Mouse (Mus musculus): Measurements from ENCODE around the gene Rmdn3. TPM values are rescaled to one million over a fixed set of nuclear protein-coding genes. Genes with fewer than 3 reads are reported as not detected.

Rmdn3 gene
- polyA plus RNA-seq (2012; ENCODE audit: insufficient read depth, low replicate concordance) = 4.6 and 12.9 TPM in 2 replicates

GRCm38 (mm10) chr2:119156681-119157572 lies at the start of gene Rmdn3:
Gene Rmdn3, minus strand, starts transcription at chr2:119157034.
- H3K36me3 ChIP-seq (replicated peaks; ENCODE audit: low read length) = peaks cover 28% of the 10 kb centered on the region
- peaks cover 2% of the 10 kb centered on the region for H3K27me3 ChIP-seq (replicated peaks)
- TF ChIP-seq GATA1 (IDR thresholded peaks at IDR 0.05; ENCODE audit: borderline replicate concordance, low read length) (no peak), FLI1 (IDR thresholded peaks at IDR 0.05; ENCODE audit: low read length) (no peak)
- peaks cover 56% of the 10 kb centered on the region for H3K4me1 ChIP-seq
- no peaks in the 10 kb centered on the region for H3K9me3 ChIP-seq
- H3K4me3 ChIP-seq (replicated peaks) = peak within 1 kb of the TSS; percentile 99

GRCm38 (mm10) chr2:119203871-119204460 lies 47.1 kb upstream of the Rmdn3 start:
- Histone ChIP-seq H3K4me1 (peaks cover 18% of the 10 kb centered on the region), H3K4me3 (replicated peaks) (no peak overlapping the region), H3K36me3 (replicated peaks; ENCODE audit: low read length) (no peaks in the 10 kb centered on the region), H3K27me3 (replicated peaks) (peaks cover 2% of the 10 kb centered on the region), H3K9me3 (no peaks in the 10 kb centered on the region)
- TF ChIP-seq FLI1 (IDR thresholded peaks at IDR 0.05; ENCODE audit: low read length) = no peak
- no peak for TF ChIP-seq GATA1 (IDR thresholded peaks at IDR 0.05; ENCODE audit: borderline replicate concordance, low read length)

GRCm38 (mm10) chr2:119202914-119203453 lies 46.1 kb upstream of the Rmdn3 start:
- no peaks in the 10 kb centered on the region for H3K36me3 ChIP-seq (replicated peaks; ENCODE audit: low read length)
- peaks cover 19% of the 10 kb centered on the region for H3K4me1 ChIP-seq
- no peaks in the 10 kb centered on the region for H3K9me3 ChIP-seq
- TF ChIP-seq FLI1 (IDR thresholded peaks at IDR 0.05; ENCODE audit: low read length) = no peak
- TF ChIP-seq GATA1 (IDR thresholded peaks at IDR 0.05; ENCODE audit: borderline replicate concordance, low read length) = no peak
- peaks cover 4% of the 10 kb centered on the region for H3K27me3 ChIP-seq (replicated peaks)
- H3K4me3 ChIP-seq (replicated peaks) = no peak overlapping the region

- Histone ChIP-seq H3K27me3 (replicated peaks) (peaks cover 6% of the 10 kb centered on the region), H3K9me3 (no peaks in the 10 kb centered on the region), H3K36me3 (replicated peaks; ENCODE audit: low read length) (no peaks in the 10 kb centered on the region), H3K4me3 (replicated peaks) (no peak overlapping the region), H3K4me1 (peaks cover 23% of the 10 kb centered on the region)
- TF ChIP-seq GATA1 (IDR thresholded peaks at IDR 0.05; ENCODE audit: borderline replicate concordance, low read length) = no peak
- no peak for TF ChIP-seq FLI1 (IDR thresholded peaks at IDR 0.05; ENCODE audit: low read length)
Measured at GRCm38 (mm10) chr2:119198934-119199333, 42.1 kb upstream of the Rmdn3 start.

GRCm38 (mm10) chr2:119198049-119198448 lies 41.2 kb upstream of the Rmdn3 start:
- Histone ChIP-seq H3K9me3 (no peaks in the 10 kb centered on the region), H3K36me3 (replicated peaks; ENCODE audit: low read length) (no peaks in the 10 kb centered on the region), H3K4me3 (replicated peaks) (no peak overlapping the region), H3K4me1 (peaks cover 20% of the 10 kb centered on the region), H3K27me3 (replicated peaks) (peaks cover 6% of the 10 kb centered on the region)
- no peak for TF ChIP-seq FLI1 (IDR thresholded peaks at IDR 0.05; ENCODE audit: low read length)
- TF ChIP-seq GATA1 (IDR thresholded peaks at IDR 0.05; ENCODE audit: borderline replicate concordance, low read length) = no peak

GRCm38 (mm10) chr2:119197493-119197892 lies 40.7 kb upstream of the Rmdn3 start:
- Histone ChIP-seq H3K27me3 (replicated peaks) (peaks cover 6% of the 10 kb centered on the region), H3K9me3 (no peaks in the 10 kb centered on the region), H3K4me1 (peaks cover 20% of the 10 kb centered on the region), H3K36me3 (replicated peaks; ENCODE audit: low read length) (no peaks in the 10 kb centered on the region), H3K4me3 (replicated peaks) (no peak overlapping the region)
- TF ChIP-seq GATA1 (IDR thresholded peaks at IDR 0.05; ENCODE audit: borderline replicate concordance, low read length) (no peak), FLI1 (IDR thresholded peaks at IDR 0.05; ENCODE audit: low read length) (no peak)

GRCm38 (mm10) chr2:119196316-119197108 lies 39.7 kb upstream of the Rmdn3 start:
- Histone ChIP-seq H3K4me3 (replicated peaks) (no peak overlapping the region), H3K27me3 (replicated peaks) (peaks cover 6% of the 10 kb centered on the region), H3K4me1 (peaks cover 20% of the 10 kb centered on the region), H3K9me3 (no peaks in the 10 kb centered on the region), H3K36me3 (replicated peaks; ENCODE audit: low read length) (no peaks in the 10 kb centered on the region)
- no peak for TF ChIP-seq FLI1 (IDR thresholded peaks at IDR 0.05; ENCODE audit: low read length)
- no peak for TF ChIP-seq GATA1 (IDR thresholded peaks at IDR 0.05; ENCODE audit: borderline replicate concordance, low read length)

- no peaks in the 10 kb centered on the region for H3K9me3 ChIP-seq
- no peak overlapping the region for H3K4me3 ChIP-seq (replicated peaks)
- TF ChIP-seq FLI1 (IDR thresholded peaks at IDR 0.05; ENCODE audit: low read length) (no peak), GATA1 (IDR thresholded peaks at IDR 0.05; ENCODE audit: borderline replicate concordance, low read length) (no peak)
- H3K27me3 ChIP-seq (replicated peaks) = peaks cover 4% of the 10 kb centered on the region
- no peaks in the 10 kb centered on the region for H3K36me3 ChIP-seq (replicated peaks; ENCODE audit: low read length)
- peaks cover 28% of the 10 kb centered on the region for H3K4me1 ChIP-seq
Measured at GRCm38 (mm10) chr2:119194140-119194539, 37.3 kb upstream of the Rmdn3 start.

- no peak for TF ChIP-seq FLI1 (IDR thresholded peaks at IDR 0.05; ENCODE audit: low read length)
- no peaks in the 10 kb centered on the region for H3K27me3 ChIP-seq (replicated peaks)
- no peaks in the 10 kb centered on the region for H3K9me3 ChIP-seq
- H3K4me3 ChIP-seq (replicated peaks) = no peak overlapping the region
- peaks cover 25% of the 10 kb centered on the region for H3K4me1 ChIP-seq
- H3K36me3 ChIP-seq (replicated peaks; ENCODE audit: low read length) = no peaks in the 10 kb centered on the region
Measured at GRCm38 (mm10) chr2:119190969-119191368, 34.1 kb upstream of the Rmdn3 start.

All from megakaryocyte, embryonic 14.5 days (primary cell).